ENCODE assay signal across 8 mouse cellular contexts in the genomic region with DNA sequence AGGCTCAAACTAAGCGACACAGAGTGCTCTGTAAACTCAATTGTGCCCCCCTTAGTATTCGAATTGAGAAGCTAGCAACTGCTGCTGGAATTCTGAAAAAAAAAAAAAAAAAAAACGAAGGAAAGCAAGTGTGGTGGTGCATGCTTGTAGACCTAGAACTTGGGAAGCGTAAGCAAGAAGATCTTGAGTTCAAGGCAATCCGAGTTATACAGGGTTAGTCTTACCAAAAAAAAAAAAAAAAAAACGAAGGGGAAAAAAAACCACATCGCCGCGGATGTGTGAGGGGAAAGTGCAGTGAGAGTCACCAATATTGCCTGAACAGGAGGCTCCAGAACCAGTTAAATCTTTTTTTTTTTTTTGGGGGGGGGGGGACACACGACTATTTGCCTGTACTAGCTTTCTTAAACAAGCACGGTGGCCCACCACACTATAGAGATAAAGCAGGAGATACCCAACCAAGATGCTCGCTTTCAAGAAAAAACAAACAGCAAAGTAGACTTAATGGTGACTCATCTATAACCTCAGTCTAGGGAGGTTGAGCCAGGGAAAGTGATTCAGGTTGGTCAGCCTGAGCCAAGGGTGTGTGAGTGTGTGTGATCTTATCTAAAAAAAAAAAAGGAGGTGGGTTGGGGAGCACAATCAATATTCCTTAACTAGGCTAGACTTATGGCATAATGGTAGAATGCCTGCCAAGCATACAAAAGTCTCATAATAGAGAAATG. TPM values are rescaled to one million over a fixed set of nuclear protein-coding genes. Genes with fewer than 3 reads are reported as not detected.
A peak's percentile ranks its signal among the peaks of the same experiment; 100 is the strongest.
DNase-seq lines count a peak whose midpoint lies in the region; ATAC-seq and TF ChIP-seq lines count a peak whose summit lies in the region.

Gene Chek1 (minus strand): TSS at position 32 of the 722 bp plus-strand sequence.

- no peaks in the 10 kb centered on the region for H3K9me3 ChIP-seq in limb, embryonic 14.5 days (ENCODE audit: control insufficient read depth, low read length)
- H3K9me3 ChIP-seq in stomach, embryonic 14.5 days (ENCODE audit: control insufficient read depth, low read depth, low read length) = no peaks in the 10 kb centered on the region

- 7% methylated on average over 11 of the region's 12 CpGs for WGBS in limb, embryonic 14.5 days
- 4% methylated on average over 12 of the region's 12 CpGs for WGBS in stomach, embryonic 14.5 days

- in situ Hi-C loops in Patski (cut with MboI; ENCODE audit: low pct_unique_long_range_greater_than_20kb) = no loop called here

- POLR2A ChIA-PET in Patski (lab: Charles Lee) = interaction anchor here (1.0 kb wide), 1 partner anchor 38 kb away, joined by 3 read pairs; no protein-coding TSS in a partner anchor

- peak within 1 kb of the TSS; percentile 79 for H3K9ac ChIP-seq in limb, embryonic 14.5 days (ENCODE audit: low read depth, low read length, severe bottlenecking)
- H3K9ac ChIP-seq in stomach, embryonic 14.5 days (replicated peaks; ENCODE audit: low read depth, low read length) = peak within 1 kb of the TSS; percentile 74

- H3K27me3 ChIP-seq in Patski = no peaks in the 10 kb centered on the region
- no peaks in the 10 kb centered on the region for H3K27me3 ChIP-seq in limb, embryonic 14.5 days (ENCODE audit: control insufficient read depth, insufficient read depth, low read length)
- H3K27me3 ChIP-seq in stomach, embryonic 14.5 days (ENCODE audit: control insufficient read depth, insufficient read depth, low read length) = no peaks in the 10 kb centered on the region

- peak within 1 kb of the TSS; percentile 87 for H3K4me2 ChIP-seq in limb, embryonic 14.5 days (replicated peaks; ENCODE audit: low read depth, low read length, severe bottlenecking)
- H3K4me2 ChIP-seq in stomach, embryonic 14.5 days (replicated peaks; ENCODE audit: low read depth, low read length) = peak within 1 kb of the TSS; percentile 76

- no peak for TF ChIP-seq POLR2A in limb, embryonic 14.5 days (IDR thresholded peaks at IDR 0.05; ENCODE audit: borderline replicate concordance, extremely low read depth, insufficient read depth, insufficient read length)

- no peak for TF ChIP-seq CTCF in layer of hippocampus, adult 2 months (conservative IDR thresholded peaks at IDR 0.05)
- TF ChIP-seq CTCF in Patski (IDR thresholded peaks at IDR 0.05) = no peak

- peaks cover 8% of the 10 kb centered on the region for H3K4me1 ChIP-seq in limb, embryonic 14.5 days (ENCODE audit: control insufficient read depth, insufficient read depth, low read length)
- H3K4me1 ChIP-seq in stomach, embryonic 14.5 days (ENCODE audit: control insufficient read depth, insufficient read depth, low read length) = peaks cover 7% of the 10 kb centered on the region; the same call in 1 of the 2 replicates

- ATAC-seq in Patski = no peak
- peak; percentile 7; the same call in 1 of the 2 replicates for ATAC-seq in limb, embryonic 14.5 days (ENCODE audit: low FRiP score, low read depth)
- ATAC-seq in stomach, embryonic 14.5 days (ENCODE audit: insufficient number of reproducible peaks, insufficient read depth, low FRiP score, low read depth) = peak; percentile 23; the same call in 1 of the 2 replicates

- peak within 1 kb of the TSS; percentile 91 for H3K27ac ChIP-seq in layer of hippocampus, adult 2 months
- H3K27ac ChIP-seq in limb, embryonic 14.5 days (replicated peaks; ENCODE audit: low read depth, low read length) = peak within 1 kb of the TSS; percentile 91
- peak within 1 kb of the TSS; percentile 92 for H3K27ac ChIP-seq in stomach, embryonic 14.5 days (ENCODE audit: low read length)

- no peak for DNase-seq in layer of hippocampus, adult 2 months (ENCODE audit: low spot score in 2 of 2)
- DNase-seq in layer of hippocampus, postnatal 10 days (ENCODE audit: low spot score in 2 of 2) = no peak
- DNase-seq in Patski (ENCODE audit: low read depth, low spot score) = no peak
- DNase-seq in fibroblast of lung, adult 2 months (ENCODE audit: low read depth) = peak; percentile 61
- no peak for DNase-seq in limb, embryonic 14.5 days (ENCODE audit: low spot score)
- DNase-seq in right cerebral cortex, postnatal 10 days (ENCODE audit: low spot score in 2 of 2) = no peak
- DNase-seq in layer of hippocampus, adult 11-12 months (ENCODE audit: low spot score) = no peak

- H3K4me3 ChIP-seq in layer of hippocampus, adult 2 months = peak within 1 kb of the TSS; percentile 90
- H3K4me3 ChIP-seq in limb, embryonic 14.5 days (replicated peaks; ENCODE audit: low read length) = peak within 1 kb of the TSS; percentile 67
- H3K4me3 ChIP-seq in stomach, embryonic 14.5 days (ENCODE audit: low read depth, low read length) = peak within 1 kb of the TSS; percentile 75

- CTCF ChIA-PET in Patski (lab: Charles Lee) = no interaction called here

- H3K36me3 ChIP-seq in limb, embryonic 14.5 days (ENCODE audit: control insufficient read depth, insufficient read depth, low read length) = peaks cover 39% of the 10 kb centered on the region
- H3K36me3 ChIP-seq in stomach, embryonic 14.5 days (ENCODE audit: control insufficient read depth, insufficient read depth, low read length) = peaks cover 9% of the 10 kb centered on the region

RNA-seq across cellular contexts. Expression of gene Chek1, which starts in this region (rescaled TPM):
- 1 to 10 TPM; 2.1 to 2.6 TPM for total RNA-seq in layer of hippocampus, adult 2 months (2021)
- 1 to 10 TPM; 3.7 to 4.6 TPM for total RNA-seq in layer of hippocampus, postnatal 10 days (2021)
- polyA plus RNA-seq in Patski (2021) = 14.9 TPM
- polyA plus RNA-seq in limb, embryonic 14.5 days (2012; rRNA removed) = 17.2 and 18.4 TPM in 2 replicates
- polyA plus RNA-seq in limb, embryonic 14.5 days (2014; fragmentation: Nextera tagmentation; extraction: Ambion mirVana) = 32.7 and 32.9 TPM in 2 replicates
- 42.0 and 42.6 TPM in 2 replicates for polyA plus RNA-seq in stomach, embryonic 14.5 days (2014; fragmentation: Nextera tagmentation; extraction: Ambion mirVana)
